Mouse (Mus musculus) stomach, postnatal 0 days (tissue): Measurements from ENCODE around the gene Capn15. TPM values are rescaled to one million over a fixed set of nuclear protein-coding genes. Genes with fewer than 3 reads are reported as not detected.

Experiments used
- ATAC-seq: fragments of 200-750 bp; cut with Nextera tagmentation; 2 replicates; pipeline ENCODE4 v1.8.0; 2017; ENCODE audit not compliant: low FRiP score, low TSS enrichment
- DNase-seq: peaks from one replicate; pipeline ENCODE4 v3.0.0-alpha.2; 2016; ENCODE audit warnings: low spot score
- H3K27ac ChIP-seq: fragments of 300-500 bp; sonication (generic); replicated peaks from 2 replicates; pipeline ENCODE4 v1.5.1; 2014; ENCODE audit warnings: mild to moderate bottlenecking, control low read depth
- H3K27me3 ChIP-seq: fragments of 300-500 bp; sonication (generic); 2 replicates; pipeline ENCODE4 v1.6.1; 2014; ENCODE audit warnings: low read length; ENCODE audit not compliant: control insufficient read depth, insufficient read depth
- H3K36me3 ChIP-seq: fragments of 300-500 bp; sonication (generic); 2 replicates; pipeline ENCODE4 v1.6.1; 2014; ENCODE audit warnings: low read length, mixed read lengths; ENCODE audit not compliant: control insufficient read depth, insufficient read depth
- H3K4me1 ChIP-seq: fragments of 300-500 bp; sonication (generic); replicated peaks from 2 replicates; pipeline ENCODE4 v1.6.1; 2014; ENCODE audit warnings: antibody characterized with exemption; ENCODE audit not compliant: control insufficient read depth, insufficient read depth
- H3K4me2 ChIP-seq: fragments of 300-500 bp; sonication (generic); replicated peaks from 2 replicates; pipeline ENCODE4 v1.6.1; 2014; ENCODE audit warnings: low read depth, mild to moderate bottlenecking, control low read depth, moderate library complexity
- H3K4me3 ChIP-seq: fragments of 300-500 bp; sonication (generic); 2 replicates; pipeline ENCODE4 v1.5.1; 2014; ENCODE audit warnings: low read depth, low read length, control low read depth
- H3K9ac ChIP-seq: fragments of 300-500 bp; sonication (generic); 2 replicates; pipeline ENCODE4 v1.6.1; 2014; ENCODE audit warnings: mild to moderate bottlenecking, low read length, control low read depth, mixed read lengths
- H3K9me3 ChIP-seq: fragments of 300-500 bp; sonication (generic); 2 replicates; pipeline ENCODE4 v1.6.1; 2016; ENCODE audit warnings: low read length; ENCODE audit not compliant: control insufficient read depth
- CTCF ChIP-seq: IDR thresholded peaks from 2 replicates; pipeline ENCODE4 v1.5.1; 2016; ENCODE audit warnings: antibody characterized with exemption, low read depth, mild to moderate bottlenecking, moderate library complexity
- EP300 ChIP-seq: optimal IDR thresholded peaks from 2 replicates; pipeline ENCODE3; 2016; ENCODE audit warnings: antibody characterized with exemption
- WGBS: fragments of 180-500 bp; shearing (Covaris S2); extraction: QIAGEN DNeasy Blood & Tissue Kit; methylation state at CpG from one replicate; pipeline ENCODE4 v1.1.7; 2014; 5-methylcytosine and 5-hydroxymethylcytosine counted together
- polyA plus RNA-seq: library from polyadenylated mRNA; unstranded; fragments of >200 nt; fragmentation: Nextera tagmentation; extraction: Ambion mirVana; gene quantifications from 2 replicates; pipeline ENCODE4 v1.2.1, GENCODE M21; 2015

Capn15 gene
- polyA plus RNA-seq, 1 experiment from 2014 or later = 12.5 TPM

- 86% methylated on average over 4 of the region's 4 CpGs for WGBS
- Histone ChIP-seq H3K36me3 (no peaks in the 10 kb centered on the region), H3K9me3 (no peaks in the 10 kb centered on the region), H3K4me3 (no peak overlapping the region), H3K9ac (no peak overlapping the region), H3K4me1 (no peaks in the 10 kb centered on the region), H3K27me3 (0 out of 2 replicates have a peak, but pooled peaks cover 4% of the 10 kb centered on the region), H3K27ac (no peak overlapping the region), H3K4me2 (no peak overlapping the region)
- DNase-seq (no peak), ATAC-seq (no peak)
- TF ChIP-seq EP300 = no peak
- TF ChIP-seq CTCF = no peak
Measured at GRCm38 (mm10) chr17:25947576-25947975, 38.0 kb downstream of the Capn15 start.

- no peak for ATAC-seq
- no peak overlapping the region for H3K27ac ChIP-seq
- DNase-seq = no peak
- no peak overlapping the region for H3K4me2 ChIP-seq
- no peak overlapping the region for H3K9ac ChIP-seq
- no peaks in the 10 kb centered on the region for H3K36me3 ChIP-seq
- 82% methylated on average over 8 of the region's 8 CpGs for WGBS
- no peak overlapping the region for H3K4me3 ChIP-seq
- no peaks in the 10 kb centered on the region for H3K27me3 ChIP-seq
- no peaks in the 10 kb centered on the region for H3K4me1 ChIP-seq
- no peaks in the 10 kb centered on the region for H3K9me3 ChIP-seq
- no peak for TF ChIP-seq CTCF
- TF ChIP-seq EP300 = no peak
Measured at GRCm38 (mm10) chr17:25946891-25947290, 38.7 kb downstream of the Capn15 start.

- no peaks in the 10 kb centered on the region for H3K27me3 ChIP-seq
- ATAC-seq = no peak
- DNase-seq = no peak
- H3K4me2 ChIP-seq = no peak overlapping the region
- no peak overlapping the region for H3K9ac ChIP-seq
- no peaks in the 10 kb centered on the region for H3K36me3 ChIP-seq
- WGBS = 60% methylated on average over 7 of the region's 7 CpGs
- no peaks in the 10 kb centered on the region for H3K4me1 ChIP-seq
- H3K4me3 ChIP-seq = no peak overlapping the region
- no peak for TF ChIP-seq EP300
- TF ChIP-seq CTCF = no peak
- H3K27ac ChIP-seq = no peak overlapping the region
- H3K9me3 ChIP-seq = no peaks in the 10 kb centered on the region
Measured at GRCm38 (mm10) chr17:25946349-25946748, 39.2 kb downstream of the Capn15 start.

- no peak for TF ChIP-seq CTCF
- TF ChIP-seq EP300 = no peak
- Histone ChIP-seq H3K27me3 (no peaks in the 10 kb centered on the region), H3K9ac (no peak overlapping the region), H3K4me2 (no peak overlapping the region), H3K9me3 (no peaks in the 10 kb centered on the region), H3K27ac (no peak overlapping the region), H3K36me3 (no peaks in the 10 kb centered on the region), H3K4me1 (no peaks in the 10 kb centered on the region), H3K4me3 (no peak overlapping the region)
- WGBS = 72% methylated on average over 9 of the region's 9 CpGs
- ATAC-seq = no peak
- no peak for DNase-seq
Measured at GRCm38 (mm10) chr17:25945517-25946155, 40.0 kb downstream of the Capn15 start.

GRCm38 (mm10) chr17:25944366-25945163, 41.0 kb downstream of the Capn15 start, which contains the start of the genes Pigq and Nhlrc4:
TSS of gene Pigq (minus strand) at chr17:25944936.
TSS of gene Nhlrc4 (minus strand) at chr17:25944961.
- Histone ChIP-seq H3K27ac (no peak within 1 kb of the TSS), H3K4me1 (no peaks in the 10 kb centered on the region), H3K36me3 (no peaks in the 10 kb centered on the region), H3K27me3 (no peaks in the 10 kb centered on the region), H3K9ac (no peak within 1 kb of the TSS), H3K9me3 (no peaks in the 10 kb centered on the region), H3K4me2 (no peak within 1 kb of the TSS), H3K4me3 (no peak within 1 kb of the TSS)
- 50% methylated on average over 6 of the region's 6 CpGs for WGBS
- DNase-seq = no peak
- no peak for ATAC-seq
- TF ChIP-seq EP300 (no peak), CTCF (no peak)

GRCm38 (mm10) chr17:25943769-25944168, 41.8 kb downstream of the Capn15 start:
- DNase-seq (no peak), ATAC-seq (no peak)
- TF ChIP-seq EP300 (no peak), CTCF (no peak)
- Histone ChIP-seq H3K4me3 (no peak overlapping the region), H3K4me2 (no peak overlapping the region), H3K36me3 (no peaks in the 10 kb centered on the region), H3K9me3 (no peaks in the 10 kb centered on the region), H3K27ac (no peak overlapping the region), H3K4me1 (no peaks in the 10 kb centered on the region), H3K9ac (no peak overlapping the region), H3K27me3 (no peaks in the 10 kb centered on the region)
- WGBS = 67% methylated on average over 9 of the region's 9 CpGs
